Mouse (Mus musculus) B cell, adult 2 months (primary cell): ENCODE data around the gene Gca.
A peak's percentile ranks its signal among the peaks of the same experiment; 100 is the strongest.

Experiments
- DNase-seq, 2 experiments: peaks; one replicate each; pipeline ENCODE4 v3.0.0; 2022

The Gca gene

DNA sequence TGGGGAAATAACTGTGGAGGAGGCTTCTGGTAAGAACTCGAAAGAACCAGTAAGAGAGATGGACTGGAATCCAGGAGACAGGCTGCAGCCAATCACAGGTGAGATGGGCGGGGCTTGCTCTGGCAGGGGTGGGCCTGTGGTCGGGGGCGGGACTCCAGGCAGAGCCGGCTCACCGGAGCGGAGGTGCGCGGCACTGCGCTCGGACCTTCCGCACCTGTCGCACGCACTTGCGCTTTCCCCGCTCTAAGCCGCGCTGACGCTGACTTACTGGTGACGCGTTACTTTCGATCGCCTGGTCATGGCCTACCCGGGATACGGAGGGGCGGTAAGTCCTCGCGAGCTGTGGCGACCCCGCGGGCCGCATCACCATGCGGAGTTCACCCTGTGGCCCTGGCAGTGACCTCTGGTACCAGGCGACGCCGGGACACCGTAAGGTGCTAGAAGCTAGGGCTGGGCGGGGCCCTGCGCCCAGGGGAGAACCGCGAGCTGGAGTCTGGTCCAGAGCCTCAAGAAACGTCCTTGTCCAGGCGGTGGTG is at the start of gene Gca:
TSS of gene Gca (plus strand) at position 151 of the 536 bp plus-strand sequence.
- peak; percentile 75 to 78 for DNase-seq

DNA sequence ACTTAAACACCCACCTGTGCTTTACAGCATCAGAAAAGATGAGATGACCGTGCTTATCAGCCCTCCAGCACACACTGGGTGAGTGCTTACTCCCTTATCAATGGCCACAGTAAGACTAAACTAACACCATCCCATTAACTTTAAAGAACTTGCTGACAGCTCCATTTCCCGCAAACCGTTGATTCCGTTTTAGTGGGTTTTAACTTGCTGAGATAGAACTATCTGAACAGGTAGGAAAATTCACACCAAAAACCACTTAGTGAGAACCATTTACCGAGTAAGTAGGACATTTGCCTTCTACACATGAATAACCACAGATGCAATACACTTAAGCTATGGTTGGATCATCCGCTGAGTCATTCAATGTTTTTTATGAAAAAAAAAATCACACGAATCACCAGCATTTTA is 45.1 kb upstream of the Gca start:
- DNase-seq = no peak

DNA sequence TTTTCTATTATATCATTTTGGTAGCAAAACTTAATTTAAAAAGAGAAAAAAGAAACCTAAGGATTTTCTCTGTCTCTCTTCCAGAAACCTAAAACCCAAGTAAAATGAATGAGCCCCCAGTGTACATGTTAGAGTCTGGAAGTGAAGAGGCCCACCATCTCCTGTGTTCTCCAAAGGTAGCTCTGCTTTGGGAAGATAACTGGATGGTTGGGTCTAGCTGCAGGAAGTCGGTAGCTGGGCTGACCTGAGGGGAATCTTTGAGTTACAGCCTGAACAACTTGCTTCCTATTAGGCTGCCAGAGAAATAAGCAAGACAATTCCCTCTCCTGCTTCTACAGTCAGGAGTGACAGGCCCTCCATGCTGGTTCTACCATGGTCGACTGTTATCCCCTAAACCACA is 44.4 kb upstream of the Gca start:
- no peak for DNase-seq

GRCm38 (mm10) chr2:62623024-62623441 is 41.1 kb upstream of the Gca start:
- DNase-seq = no peak

- peak; percentile 23 for DNase-seq
Observed at GRCm38 (mm10) chr2:62627728-62628127, 36.4 kb upstream of the Gca start.

- no peak for DNase-seq
Observed at GRCm38 (mm10) chr2:62628356-62628755, 35.7 kb upstream of the Gca start.

DNA sequence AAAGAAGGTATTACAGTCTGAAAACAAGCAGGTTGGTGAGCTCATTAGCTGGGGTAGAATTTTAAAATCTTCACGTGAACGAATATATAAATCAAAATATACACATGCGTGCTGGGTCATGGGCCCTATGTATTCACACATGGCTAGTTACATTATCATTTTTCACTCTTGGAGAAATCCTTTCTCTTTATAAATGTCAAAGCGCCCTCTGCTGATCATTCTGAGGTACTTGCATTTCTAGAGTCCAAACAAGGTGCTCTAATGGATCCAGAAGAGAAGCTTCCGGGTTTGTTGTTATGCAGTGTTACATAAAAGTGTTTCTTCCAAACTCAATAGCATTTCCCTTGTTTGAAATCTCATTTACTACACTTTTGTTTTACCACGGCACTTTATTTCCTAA is 33.6 kb upstream of the Gca start:
- peak; percentile 35 to 41 for DNase-seq

- DNase-seq = no peak
Observed at GRCm38 (mm10) chr2:62639869-62640268, 24.2 kb upstream of the Gca start.

- DNase-seq = peak; percentile 68 to 69
Observed at GRCm38 (mm10) chr2:62643405-62644305, 20.4 kb upstream of the Gca start.

DNA sequence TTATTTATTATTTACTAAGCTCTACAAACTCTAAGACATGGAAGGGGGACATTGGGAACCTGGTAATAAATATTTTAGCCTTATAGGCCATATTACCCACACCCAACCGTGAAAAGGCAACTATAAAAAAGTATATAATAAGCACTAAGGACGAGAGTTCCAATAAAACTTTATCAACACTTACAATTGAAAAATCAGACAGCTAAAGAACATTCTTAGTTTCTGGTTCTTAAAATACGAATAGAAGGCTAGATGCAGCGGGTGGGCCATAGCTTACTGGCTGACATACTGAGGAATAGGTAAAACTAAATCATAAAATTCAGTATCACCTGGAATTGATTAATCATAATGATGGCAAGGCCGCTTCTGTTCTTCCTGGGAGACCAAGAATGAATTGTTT is 19.2 kb upstream of the Gca start:
- no peak for DNase-seq

- peak; percentile 16 to 34 for DNase-seq
Observed at GRCm38 (mm10) chr2:62645475-62645874, 18.6 kb upstream of the Gca start.

- DNase-seq = peak; percentile 83 to 84
Observed at GRCm38 (mm10) chr2:62646014-62646645, 18.0 kb upstream of the Gca start, which contains the start of gene Ifih1. Ifih1 (minus strand) TSS chr2:62646255.

- DNase-seq = no peak
Observed at GRCm38 (mm10) chr2:62646671-62647289, 17.3 kb upstream of the Gca start.

GRCm38 (mm10) chr2:62651890-62652289 is 12.2 kb upstream of the Gca start:
- DNase-seq = no peak

- DNase-seq = no peak
Observed at GRCm38 (mm10) chr2:62652466-62652865, 11.6 kb upstream of the Gca start.

DNA sequence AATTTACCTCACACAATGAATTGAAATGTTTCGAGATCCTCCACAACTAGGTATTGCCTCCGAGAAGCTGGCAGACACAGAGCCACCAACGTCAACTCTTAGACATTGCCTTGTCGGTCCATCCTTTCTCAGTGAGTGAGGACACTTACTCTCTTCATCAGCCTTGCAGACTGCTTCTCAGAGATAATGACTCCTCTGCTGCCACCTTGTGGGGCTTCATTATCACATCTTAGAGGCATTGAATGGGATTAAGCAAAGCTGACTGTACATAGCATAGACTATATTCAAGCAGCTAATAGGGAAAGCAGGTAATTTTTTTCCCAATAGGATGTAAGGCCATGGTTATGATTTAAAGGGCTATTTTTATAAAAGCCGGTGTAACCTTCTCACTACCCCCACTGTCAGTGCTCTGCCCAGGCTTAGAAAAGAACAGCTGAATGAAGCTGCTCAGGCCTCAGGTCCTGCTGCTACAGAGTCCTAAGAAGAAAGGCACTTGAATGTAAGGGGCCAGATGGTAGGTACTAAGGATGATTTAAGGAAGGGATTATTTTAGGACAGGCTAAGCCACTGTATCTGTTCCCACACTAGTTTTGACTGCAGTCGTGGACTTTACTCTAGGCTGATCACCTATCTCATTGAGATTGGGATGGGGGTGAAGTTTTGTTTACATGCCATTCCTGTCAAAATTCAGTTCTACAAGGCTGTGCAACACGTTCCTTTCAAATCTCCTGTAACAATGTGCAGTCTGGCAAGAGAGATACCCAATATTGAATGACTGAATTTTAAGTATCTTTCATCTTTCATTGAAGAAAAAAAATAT is 9.4 kb upstream of the Gca start:
- peak; percentile 57 to 65 for DNase-seq

- no peak for DNase-seq
Observed at GRCm38 (mm10) chr2:62656072-62656471, 8.0 kb upstream of the Gca start.

DNA sequence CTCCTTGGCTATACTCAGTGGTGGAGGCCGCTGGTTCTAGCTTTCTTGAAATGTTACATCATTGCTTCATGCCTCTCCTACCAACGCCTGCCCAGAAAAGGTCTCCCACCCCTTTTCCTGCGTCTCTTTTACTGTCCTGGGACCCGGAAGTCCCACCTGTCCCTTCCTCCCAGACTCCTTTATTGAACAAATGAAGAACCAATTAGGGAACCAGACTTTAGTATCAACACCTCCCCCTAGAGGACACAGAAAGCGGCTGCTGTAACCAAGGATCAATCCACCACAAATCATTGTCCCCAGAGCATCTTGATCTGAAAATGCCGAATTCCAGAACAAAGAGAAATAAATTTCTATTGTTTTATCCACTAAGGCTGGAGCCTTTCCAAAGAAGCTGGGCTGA is 3.5 kb upstream of the Gca start:
- no peak for DNase-seq

DNA sequence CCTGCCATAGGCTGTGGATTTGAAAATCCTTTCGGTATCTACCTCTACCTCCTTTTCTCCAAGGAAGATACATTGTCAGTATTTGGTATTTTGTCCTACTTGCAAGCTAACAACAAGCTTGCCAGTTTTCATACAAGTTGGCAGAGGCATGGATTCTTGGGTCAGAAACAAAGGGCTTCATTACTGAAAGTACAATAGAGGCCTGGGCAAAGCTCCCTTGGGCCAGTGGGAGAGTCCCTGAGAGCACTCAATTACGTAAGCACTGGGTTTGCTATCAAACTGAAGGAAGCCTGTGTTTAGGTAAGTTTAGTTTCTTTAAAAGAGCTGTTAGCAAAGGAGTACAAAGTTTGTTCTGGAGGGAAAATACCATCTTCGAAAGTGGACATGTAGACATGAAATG is 1.5 kb upstream of the Gca start:
- DNase-seq = no peak

DNA sequence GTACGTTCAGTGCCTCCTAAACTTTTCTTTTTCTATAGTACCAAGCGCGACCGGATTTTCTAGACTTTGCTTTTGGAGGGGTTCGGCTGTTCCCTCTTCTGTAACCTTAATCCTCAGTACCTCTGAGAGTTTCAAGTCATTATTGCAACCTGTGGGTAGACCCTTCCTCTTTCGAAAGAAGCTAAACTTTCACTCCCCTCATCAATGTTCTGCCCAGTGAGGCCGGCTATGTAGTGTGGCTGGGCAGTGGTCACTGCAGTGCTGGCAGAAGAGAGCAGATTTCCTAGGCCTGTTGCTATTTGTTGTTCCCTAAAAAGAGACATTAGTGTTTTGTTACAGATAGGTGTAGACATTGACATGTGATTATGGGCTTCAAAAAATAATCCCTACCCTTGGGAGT is 754 bp downstream of the Gca start:
- DNase-seq = no peak

DNA sequence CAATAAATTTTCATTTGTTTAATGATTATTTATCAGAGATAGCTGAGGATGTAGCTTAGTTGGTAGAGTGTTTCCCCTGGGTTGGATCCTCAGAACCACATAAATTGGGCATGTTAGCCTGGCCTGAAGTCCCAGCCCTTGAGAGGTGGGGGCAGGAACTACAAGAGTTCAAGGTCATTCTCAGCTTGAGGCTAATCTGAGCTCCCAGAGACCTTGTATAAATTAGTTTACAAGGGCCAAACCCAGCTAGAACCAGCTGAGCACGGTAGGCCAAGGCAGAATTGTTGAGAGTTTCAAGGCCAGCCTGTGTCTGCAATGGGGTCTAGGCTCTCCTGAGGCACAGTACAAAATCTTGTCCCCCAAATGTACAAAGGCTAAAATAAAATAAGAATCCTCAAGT is 1.5 kb downstream of the Gca start:
- no peak for DNase-seq

DNA sequence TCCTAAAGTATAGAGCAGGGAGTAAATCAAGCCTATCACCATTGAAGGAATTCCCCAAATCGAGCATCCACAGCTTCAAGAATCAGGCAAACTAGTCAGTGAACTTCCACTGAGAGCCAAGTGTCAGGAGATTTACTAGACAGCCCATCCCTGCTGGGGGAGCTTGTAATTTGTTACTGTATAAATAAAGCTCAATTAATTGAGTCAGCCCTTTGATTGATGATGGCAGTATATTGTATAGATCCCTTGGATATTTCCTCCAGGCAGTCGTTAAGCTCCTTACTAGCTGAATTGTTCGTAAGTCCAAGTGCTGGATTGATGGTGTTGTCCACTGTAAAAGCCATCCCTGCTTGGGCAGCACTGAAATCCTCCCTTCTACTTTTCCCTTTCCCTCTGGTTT is 5.8 kb downstream of the Gca start:
- DNase-seq = no peak

- no peak for DNase-seq
Observed at GRCm38 (mm10) chr2:62670301-62670700, 6.2 kb downstream of the Gca start.
